Mouse (Mus musculus): ENCODE data around the gene Unc79. TPM values are rescaled to one million over a fixed set of nuclear protein-coding genes. Genes with fewer than 3 reads are reported as not detected.

The Unc79 gene
- polyA plus RNA-seq, 1 experiment = 0.27 TPM

DNA sequence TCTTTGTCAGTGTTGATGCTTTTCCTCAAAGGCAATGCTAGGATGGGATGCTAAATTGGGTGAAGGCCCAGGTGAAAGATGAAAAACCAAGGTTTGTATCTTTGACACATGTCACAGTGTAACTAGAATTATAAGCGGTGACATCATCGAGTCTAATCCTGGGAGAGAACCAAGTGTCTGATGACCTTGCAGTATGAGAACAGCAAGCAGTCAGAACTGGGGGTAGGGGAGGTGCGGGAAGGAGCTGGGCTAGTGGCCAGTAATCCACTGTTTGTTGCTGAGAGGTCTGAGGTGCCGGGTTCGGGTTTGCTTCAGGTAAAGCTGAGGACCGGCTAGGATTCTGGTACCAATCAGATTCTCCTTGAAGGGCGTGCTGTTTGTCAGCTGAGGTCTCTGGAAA lies 160.6 kb downstream of the Unc79 start:
- Histone ChIP-seq H3K36me3 (ENCODE audit: control insufficient read depth, insufficient read depth, low read length, poor library complexity, severe bottlenecking) (no peaks in the 10 kb centered on the region), H3K27ac (ENCODE audit: insufficient read depth, low read length) (no peak overlapping the region), H3K9me3 (replicated peaks; ENCODE audit: control insufficient read depth, insufficient read depth, low read length, poor library complexity, severe bottlenecking) (no peaks in the 10 kb centered on the region), H3K4me1 (ENCODE audit: control insufficient read depth, insufficient read depth, low read length) (no peaks in the 10 kb centered on the region), H3K4me3 (ENCODE audit: low read depth, low read length) (no peak overlapping the region), H3K27me3 (ENCODE audit: control insufficient read depth, insufficient read depth, low read length, poor library complexity, severe bottlenecking) (no peaks in the 10 kb centered on the region), H3K9ac (ENCODE audit: low read depth, poor library complexity, severe bottlenecking) (no peak overlapping the region)
- TF ChIP-seq POLR2A (IDR thresholded peaks at IDR 0.05; ENCODE audit: insufficient read depth, low read length) (no peak), CTCF (IDR thresholded peaks at IDR 0.05; ENCODE audit: low read depth, low read length) (no peak), EP300 (IDR thresholded peaks at IDR 0.05; ENCODE audit: insufficient read depth, low read depth, low read length) (no peak)

- no peak for TF ChIP-seq EP300 (IDR thresholded peaks at IDR 0.05; ENCODE audit: insufficient read depth, low read depth, low read length)
- no peak for TF ChIP-seq POLR2A (IDR thresholded peaks at IDR 0.05; ENCODE audit: insufficient read depth, low read length)
- TF ChIP-seq CTCF (IDR thresholded peaks at IDR 0.05; ENCODE audit: low read depth, low read length) = no peak
- no peak overlapping the region for H3K9ac ChIP-seq (ENCODE audit: low read depth, poor library complexity, severe bottlenecking)
- no peak overlapping the region for H3K4me3 ChIP-seq (ENCODE audit: low read depth, low read length)
- no peaks in the 10 kb centered on the region for H3K9me3 ChIP-seq (replicated peaks; ENCODE audit: control insufficient read depth, insufficient read depth, low read length, poor library complexity, severe bottlenecking)
- no peaks in the 10 kb centered on the region for H3K36me3 ChIP-seq (ENCODE audit: control insufficient read depth, insufficient read depth, low read length, poor library complexity, severe bottlenecking)
- no peak overlapping the region for H3K27ac ChIP-seq (ENCODE audit: insufficient read depth, low read length)
- H3K4me1 ChIP-seq (ENCODE audit: control insufficient read depth, insufficient read depth, low read length) = no peaks in the 10 kb centered on the region
- H3K27me3 ChIP-seq (ENCODE audit: control insufficient read depth, insufficient read depth, low read length, poor library complexity, severe bottlenecking) = no peaks in the 10 kb centered on the region
Measured at GRCm38 (mm10) chr12:103116639-103117038, 168.0 kb downstream of the Unc79 start.

DNA sequence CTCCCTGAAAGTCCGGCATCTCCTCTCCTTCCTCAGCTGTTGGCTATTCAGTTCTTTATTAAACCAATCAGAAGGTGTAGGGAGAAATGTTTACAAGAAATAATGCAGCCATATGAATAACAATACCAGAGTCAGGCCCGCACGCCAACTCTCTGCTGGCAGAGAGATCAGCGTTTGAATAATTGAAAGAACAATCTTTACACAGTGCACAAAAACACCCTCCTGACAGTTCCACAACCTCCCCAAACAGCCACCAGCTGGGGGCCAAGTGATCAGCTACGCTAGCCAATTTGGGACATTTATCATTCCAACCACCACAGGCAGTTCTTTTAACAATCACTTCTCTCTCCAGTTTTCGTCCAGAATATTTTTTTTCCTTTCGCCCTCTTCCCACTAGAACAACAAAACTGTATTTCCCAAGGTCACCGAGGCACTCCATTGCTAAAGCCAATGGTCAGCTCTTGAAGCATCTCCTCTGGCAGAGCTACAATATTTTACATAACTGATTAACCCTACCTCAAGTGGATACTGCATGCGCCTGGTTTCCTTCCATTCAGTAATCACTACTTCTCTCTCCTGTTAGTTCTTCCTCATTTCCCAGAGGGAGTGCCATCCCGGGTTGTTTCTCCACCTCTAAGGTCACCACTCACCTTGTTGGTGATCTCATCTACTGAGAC lies 169.0 kb downstream of the Unc79 start:
- Histone ChIP-seq H3K36me3 (ENCODE audit: control insufficient read depth, insufficient read depth, low read length, poor library complexity, severe bottlenecking) (no peaks in the 10 kb centered on the region), H3K27me3 (ENCODE audit: control insufficient read depth, insufficient read depth, low read length, poor library complexity, severe bottlenecking) (no peaks in the 10 kb centered on the region), H3K4me3 (ENCODE audit: low read depth, low read length) (no peak overlapping the region), H3K27ac (ENCODE audit: insufficient read depth, low read length) (no peak overlapping the region), H3K9me3 (replicated peaks; ENCODE audit: control insufficient read depth, insufficient read depth, low read length, poor library complexity, severe bottlenecking) (no peaks in the 10 kb centered on the region), H3K4me1 (ENCODE audit: control insufficient read depth, insufficient read depth, low read length) (no peaks in the 10 kb centered on the region), H3K9ac (ENCODE audit: low read depth, poor library complexity, severe bottlenecking) (no peak overlapping the region)
- TF ChIP-seq POLR2A (IDR thresholded peaks at IDR 0.05; ENCODE audit: insufficient read depth, low read length) (no peak), EP300 (IDR thresholded peaks at IDR 0.05; ENCODE audit: insufficient read depth, low read depth, low read length) (no peak), CTCF (IDR thresholded peaks at IDR 0.05; ENCODE audit: low read depth, low read length) (no peak)

DNA sequence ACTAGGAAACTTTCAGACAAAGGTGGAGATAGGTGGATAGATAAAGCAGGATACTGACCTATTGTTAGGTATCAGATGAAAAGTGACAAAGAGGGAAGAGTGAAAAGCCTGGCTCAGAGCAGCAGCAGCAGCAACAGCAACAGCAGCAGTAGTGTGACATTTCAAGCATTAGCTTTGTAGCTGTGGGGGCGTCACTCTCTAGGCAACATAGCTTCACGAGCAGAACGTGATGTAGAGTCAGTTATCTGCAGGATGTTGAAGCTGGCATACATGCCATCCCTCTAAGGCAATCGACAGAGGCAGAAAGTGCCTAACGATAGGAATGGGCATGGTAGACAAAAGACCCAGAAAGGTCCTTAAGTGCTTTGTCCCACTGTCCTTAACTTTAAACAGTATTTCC lies 173.3 kb downstream of the Unc79 start:
- Histone ChIP-seq H3K4me3 (ENCODE audit: low read depth, low read length) (no peak overlapping the region), H3K9me3 (replicated peaks; ENCODE audit: control insufficient read depth, insufficient read depth, low read length, poor library complexity, severe bottlenecking) (no peaks in the 10 kb centered on the region), H3K9ac (ENCODE audit: low read depth, poor library complexity, severe bottlenecking) (no peak overlapping the region), H3K4me1 (ENCODE audit: control insufficient read depth, insufficient read depth, low read length) (no peaks in the 10 kb centered on the region), H3K27me3 (ENCODE audit: control insufficient read depth, insufficient read depth, low read length, poor library complexity, severe bottlenecking) (no peaks in the 10 kb centered on the region; the same call in 1 of the 2 replicates), H3K36me3 (ENCODE audit: control insufficient read depth, insufficient read depth, low read length, poor library complexity, severe bottlenecking) (no peaks in the 10 kb centered on the region), H3K27ac (ENCODE audit: insufficient read depth, low read length) (no peak overlapping the region)
- TF ChIP-seq EP300 (IDR thresholded peaks at IDR 0.05; ENCODE audit: insufficient read depth, low read depth, low read length) (no peak), POLR2A (IDR thresholded peaks at IDR 0.05; ENCODE audit: insufficient read depth, low read length) (no peak), CTCF (IDR thresholded peaks at IDR 0.05; ENCODE audit: low read depth, low read length) (no peak)

DNA sequence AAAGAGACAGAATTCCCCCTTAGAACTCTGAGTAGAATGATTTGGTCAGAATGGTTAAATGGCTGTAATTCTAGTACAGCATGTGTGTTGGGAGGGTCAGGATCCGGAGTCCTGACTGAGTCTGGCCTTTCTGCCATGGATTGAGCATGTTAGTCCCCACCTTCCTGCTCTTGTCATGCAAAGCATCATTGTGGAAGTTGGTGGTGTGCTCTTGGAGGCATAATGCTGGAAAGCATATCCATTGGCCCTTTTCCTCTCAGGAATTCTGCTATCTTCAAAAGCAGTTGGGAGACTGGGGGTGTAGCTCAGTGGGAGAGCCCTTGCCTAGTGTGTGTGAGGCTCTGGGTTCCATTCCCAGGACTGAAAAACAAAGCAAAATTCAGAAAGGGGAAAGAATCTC lies 175.2 kb downstream of the Unc79 start:
- no peak overlapping the region for H3K9ac ChIP-seq (ENCODE audit: low read depth, poor library complexity, severe bottlenecking)
- H3K4me3 ChIP-seq (ENCODE audit: low read depth, low read length) = no peak overlapping the region
- no peaks in the 10 kb centered on the region for H3K9me3 ChIP-seq (replicated peaks; ENCODE audit: control insufficient read depth, insufficient read depth, low read length, poor library complexity, severe bottlenecking)
- no peaks in the 10 kb centered on the region for H3K36me3 ChIP-seq (ENCODE audit: control insufficient read depth, insufficient read depth, low read length, poor library complexity, severe bottlenecking)
- H3K4me1 ChIP-seq (ENCODE audit: control insufficient read depth, insufficient read depth, low read length) = no peaks in the 10 kb centered on the region
- H3K27me3 ChIP-seq (ENCODE audit: control insufficient read depth, insufficient read depth, low read length, poor library complexity, severe bottlenecking) = no peaks in the 10 kb centered on the region; the same call in 1 of the 2 replicates
- TF ChIP-seq POLR2A (IDR thresholded peaks at IDR 0.05; ENCODE audit: insufficient read depth, low read length) (no peak), CTCF (IDR thresholded peaks at IDR 0.05; ENCODE audit: low read depth, low read length) (no peak), EP300 (IDR thresholded peaks at IDR 0.05; ENCODE audit: insufficient read depth, low read depth, low read length) (no peak)
- no peak overlapping the region for H3K27ac ChIP-seq (ENCODE audit: insufficient read depth, low read length)

GRCm38 (mm10) chr12:103128914-103129313 lies 180.3 kb downstream of the Unc79 start:
- Histone ChIP-seq H3K36me3 (ENCODE audit: control insufficient read depth, insufficient read depth, low read length, poor library complexity, severe bottlenecking) (no peaks in the 10 kb centered on the region), H3K9ac (ENCODE audit: low read depth, poor library complexity, severe bottlenecking) (no peak overlapping the region), H3K4me1 (ENCODE audit: control insufficient read depth, insufficient read depth, low read length) (no peaks in the 10 kb centered on the region), H3K9me3 (replicated peaks; ENCODE audit: control insufficient read depth, insufficient read depth, low read length, poor library complexity, severe bottlenecking) (no peaks in the 10 kb centered on the region), H3K27me3 (ENCODE audit: control insufficient read depth, insufficient read depth, low read length, poor library complexity, severe bottlenecking) (no peaks in the 10 kb centered on the region; the same call in 1 of the 2 replicates), H3K27ac (ENCODE audit: insufficient read depth, low read length) (no peak overlapping the region), H3K4me3 (ENCODE audit: low read depth, low read length) (no peak overlapping the region)
- no peak for TF ChIP-seq CTCF (IDR thresholded peaks at IDR 0.05; ENCODE audit: low read depth, low read length)

Measured in ES-Bruce4 (cell line).